Mouse (Mus musculus) c-Kit-positive CD71-positive TER-119-positive erythroid progenitor cells, embryonic 14.5 days (primary cell): ENCODE results near the gene Vmn2r124.
"Not testable (repeated sequence)": the region's sequence is repeated elsewhere in the genome, so short reads cannot be mapped to it uniquely, and the experiment has no call there.

ENCODE experiments used
- DNase-seq: peaks from one replicate; pipeline ENCODE4 v3.0.0-alpha.2; 2013; ENCODE audit warnings: low spot score

Gene Vmn2r124

DNA sequence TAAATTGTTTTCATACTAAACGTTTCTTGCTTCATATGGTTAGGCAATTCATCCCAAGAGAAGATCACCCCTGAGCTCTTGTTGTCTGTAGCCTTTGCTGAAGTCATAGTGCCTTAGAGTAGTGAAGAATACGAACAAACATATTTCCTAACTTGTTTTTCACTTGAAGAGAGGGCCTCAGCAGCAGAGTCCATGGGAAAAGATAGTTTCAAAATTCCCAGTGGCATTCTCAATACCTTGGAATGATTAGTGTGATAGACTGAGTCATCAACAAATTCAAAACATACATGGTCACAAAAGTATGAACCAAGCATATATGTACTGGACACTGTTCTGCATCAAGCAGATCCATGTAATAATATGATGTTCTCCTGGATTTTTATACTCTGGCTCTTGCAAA, at the start of gene Vmn2r124:
Gene Vmn2r124 (plus strand): TSS at position 301 of the 400 bp plus-strand sequence.
- DNase-seq, result no peak

DNA sequence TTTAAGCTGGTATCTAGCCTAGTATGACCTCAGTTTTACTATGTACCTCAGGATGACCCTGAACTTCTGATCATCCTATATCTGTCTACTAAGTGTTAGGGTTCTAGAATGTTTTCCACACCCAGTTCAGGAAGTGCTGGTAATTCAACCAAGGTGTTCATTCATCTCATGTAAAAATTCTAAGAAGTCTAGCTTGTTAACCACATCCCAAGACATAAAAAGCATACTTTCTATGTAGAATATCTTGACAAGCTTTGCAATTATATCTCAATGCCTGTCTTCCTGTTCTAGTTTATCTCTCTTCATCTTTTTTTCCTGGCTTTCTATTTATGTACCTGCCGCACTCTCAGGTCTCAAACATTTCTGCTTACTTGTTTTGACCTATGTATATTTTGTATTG, 44.5 kb upstream of the Vmn2r124 start:
- DNase-seq, result no peak

DNA sequence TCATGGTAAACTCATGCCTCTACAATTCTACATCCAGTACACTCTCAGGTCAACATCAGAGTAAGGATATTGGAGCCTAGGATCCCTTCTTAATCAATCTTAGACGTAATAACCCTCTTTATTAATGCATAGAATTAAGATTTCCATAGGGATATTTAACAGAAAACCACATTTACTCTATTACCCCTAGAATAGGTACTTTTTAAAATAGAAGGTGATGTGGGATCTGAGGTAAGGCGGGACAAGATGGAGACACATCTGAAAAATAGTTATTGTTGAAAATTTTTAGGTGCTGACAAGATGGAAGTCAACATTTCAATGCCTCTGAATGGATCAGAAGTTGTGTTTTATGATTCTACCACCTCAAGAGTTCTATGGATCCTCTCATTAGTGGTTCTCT, 27.8 kb upstream of the Vmn2r124 start, which contains the start of gene Fpr-rs4:
Gene Fpr-rs4 (plus strand): TSS at position 301 of the 400 bp plus-strand sequence.
- DNase-seq, result no peak

DNA sequence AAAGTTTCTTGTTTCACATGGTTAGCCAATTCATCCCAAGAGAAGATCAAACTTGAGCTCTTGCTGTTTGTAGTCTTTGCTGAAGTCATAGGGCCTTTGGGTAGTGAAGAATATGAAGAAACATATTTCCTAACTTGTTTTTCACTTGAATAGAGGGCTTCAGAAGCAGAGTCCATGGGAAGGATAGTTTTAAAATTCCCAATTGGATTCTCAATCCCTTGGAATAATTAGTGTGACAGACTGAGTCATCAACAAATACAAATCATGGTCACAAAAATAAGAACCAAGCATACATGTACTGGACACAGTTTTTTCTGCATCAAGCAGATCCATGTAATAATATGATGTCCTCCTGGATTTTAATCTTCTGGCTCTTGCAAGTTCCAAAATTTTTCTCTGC, 35.5 kb downstream of the Vmn2r124 start, which contains the start of gene Vmn2r91:
Gene Vmn2r91 (plus strand): TSS at position 301 of the 400 bp plus-strand sequence.
- not testable (repeated sequence) for DNase-seq

DNA sequence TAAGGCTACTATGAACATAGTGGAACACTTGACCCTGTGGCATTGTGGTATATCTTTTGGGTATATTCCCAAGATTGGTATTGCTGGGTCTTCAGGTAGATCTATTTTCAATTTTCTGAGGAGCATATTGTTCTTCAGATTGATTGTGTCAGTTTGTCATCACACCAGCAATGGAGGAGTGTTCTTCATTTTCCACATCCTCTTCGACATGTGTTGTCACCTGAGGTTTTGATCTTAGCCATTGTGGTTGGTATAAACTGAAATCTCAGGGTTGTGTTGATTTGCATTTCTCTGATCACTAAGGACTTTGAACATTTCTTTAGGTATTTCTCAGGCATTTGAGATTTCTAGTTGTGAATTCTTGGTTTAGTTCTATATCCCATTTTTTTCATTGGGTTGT, 46.4 kb downstream of the Vmn2r124 start:
- DNase-seq, result not testable (repeated sequence)

DNA sequence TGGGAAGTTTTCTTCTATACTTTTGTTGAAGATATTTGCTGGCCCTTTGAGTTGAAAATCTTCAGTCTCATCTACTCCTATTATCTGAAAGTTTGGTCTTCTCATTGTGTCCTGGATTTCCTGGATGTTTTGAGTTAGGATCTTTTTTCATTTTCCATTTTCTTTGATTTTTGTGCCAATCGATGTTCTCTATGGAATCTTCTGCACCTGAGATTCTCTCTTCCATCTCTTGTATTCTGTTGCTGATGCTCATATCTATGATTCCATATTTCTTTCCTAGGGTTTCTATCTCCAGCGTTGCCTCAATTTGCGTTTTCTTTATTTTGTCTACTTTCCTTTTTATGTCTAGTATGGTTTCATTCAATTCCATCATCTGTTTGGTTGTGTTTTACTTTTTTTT, 53.0 kb downstream of the Vmn2r124 start:
- not testable (repeated sequence) for DNase-seq
